Mouse (Mus musculus) granulocyte monocyte progenitor cell, adult 5-6 weeks (primary cell): Measurements from ENCODE around the gene DXBay18. TPM values are rescaled to one million over a fixed set of nuclear protein-coding genes. Genes with fewer than 3 reads are reported as not detected.
"Not testable (repeated sequence)": the region's sequence is repeated elsewhere in the genome, so short reads cannot be mapped to it uniquely, and the experiment has no call there.

Experiments used
- ATAC-seq: replicated peaks from 2 replicates; pipeline ENCODE4 v1.8.0; 2016; ENCODE audit warnings: mild to moderate bottlenecking, moderate TSS enrichment, inconsistent platforms; ENCODE audit not compliant: poor library complexity, severe bottlenecking
- total RNA-seq, 2 experiments: library from RNA; stranded (forward) in 1 of 2; stranded (reverse) in 1 of 2; fragments of 200-712, 200-1000 nt in 1 of 2; fragments of >200 nt in 1 of 2; fragmentation: Nextera tagmentation in 1 of 2; gene quantifications; 2 replicates each; pipeline ENCODE4 v1.2.3; 2014 to 2017

Gene DXBay18
- total RNA-seq (2014; fragmentation: Nextera tagmentation) = not detected in 2 replicates
- total RNA-seq (2017) = not detected in 2 replicates

GRCm38 (mm10) chrX:73149350-73149749 is at the start of gene DXBay18:
Gene DXBay18, minus strand, starts transcription at chrX:73149450.
- not testable (repeated sequence) for ATAC-seq

GRCm38 (mm10) chrX:73191934-73192333 is 42.7 kb upstream of the DXBay18 start, which contains the start of gene Xlr3b:
Gene Xlr3b, plus strand, starts transcription at chrX:73192207.
- peak; percentile 66 for ATAC-seq

DNA sequence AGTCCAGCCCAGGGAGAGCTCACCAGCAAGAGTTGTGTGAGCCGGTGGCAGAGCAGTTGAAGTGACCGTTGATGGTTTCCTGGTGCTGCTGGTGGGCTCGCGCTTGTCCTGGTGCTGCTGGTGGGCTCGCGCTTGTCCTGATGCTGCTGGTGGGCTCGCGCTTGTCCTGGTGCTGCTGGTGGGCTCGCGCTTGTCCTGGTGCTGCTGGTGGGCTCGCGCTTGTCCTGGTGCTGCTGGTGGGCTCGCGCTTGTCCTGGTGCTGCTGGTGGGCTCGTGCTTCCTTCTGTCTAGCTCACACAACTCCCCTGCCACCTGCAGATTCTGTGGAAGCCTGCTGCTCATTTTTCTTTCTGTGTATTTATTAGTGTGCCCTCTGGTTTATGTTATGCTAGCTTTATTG is 27.6 kb upstream of the DXBay18 start, which contains the start of gene Spin2d:
Spin2d (minus strand) TSS at position 101 of the 400 bp plus-strand sequence.
- ATAC-seq = not testable (repeated sequence)

GRCm38 (mm10) chrX:73148496-73148895 is 754 bp downstream of the DXBay18 start, which contains the start of gene Xlr5b:
Gene Xlr5b, plus strand, starts transcription at chrX:73148796.
- not testable (repeated sequence) for ATAC-seq

DNA sequence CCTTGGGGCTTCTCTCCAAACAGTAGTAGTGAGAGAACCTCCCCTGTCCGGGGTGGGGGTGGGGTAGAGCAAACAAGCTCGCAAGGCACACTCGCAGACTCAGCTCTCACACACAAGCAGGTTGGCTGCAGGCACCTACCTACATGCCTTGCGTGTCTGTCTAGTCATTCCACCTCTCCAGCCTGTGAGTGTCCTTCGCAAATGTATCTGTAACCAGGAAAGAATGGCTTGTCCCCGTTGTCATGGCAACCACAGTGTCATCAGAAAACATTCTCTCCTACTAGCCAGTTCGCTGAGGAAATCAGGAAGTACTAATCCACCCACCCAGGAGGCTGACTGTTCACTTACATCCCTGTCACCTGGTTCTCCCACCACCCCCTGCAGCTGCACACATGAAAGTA is 6.0 kb downstream of the DXBay18 start:
- ATAC-seq = peak; percentile 95

DNA sequence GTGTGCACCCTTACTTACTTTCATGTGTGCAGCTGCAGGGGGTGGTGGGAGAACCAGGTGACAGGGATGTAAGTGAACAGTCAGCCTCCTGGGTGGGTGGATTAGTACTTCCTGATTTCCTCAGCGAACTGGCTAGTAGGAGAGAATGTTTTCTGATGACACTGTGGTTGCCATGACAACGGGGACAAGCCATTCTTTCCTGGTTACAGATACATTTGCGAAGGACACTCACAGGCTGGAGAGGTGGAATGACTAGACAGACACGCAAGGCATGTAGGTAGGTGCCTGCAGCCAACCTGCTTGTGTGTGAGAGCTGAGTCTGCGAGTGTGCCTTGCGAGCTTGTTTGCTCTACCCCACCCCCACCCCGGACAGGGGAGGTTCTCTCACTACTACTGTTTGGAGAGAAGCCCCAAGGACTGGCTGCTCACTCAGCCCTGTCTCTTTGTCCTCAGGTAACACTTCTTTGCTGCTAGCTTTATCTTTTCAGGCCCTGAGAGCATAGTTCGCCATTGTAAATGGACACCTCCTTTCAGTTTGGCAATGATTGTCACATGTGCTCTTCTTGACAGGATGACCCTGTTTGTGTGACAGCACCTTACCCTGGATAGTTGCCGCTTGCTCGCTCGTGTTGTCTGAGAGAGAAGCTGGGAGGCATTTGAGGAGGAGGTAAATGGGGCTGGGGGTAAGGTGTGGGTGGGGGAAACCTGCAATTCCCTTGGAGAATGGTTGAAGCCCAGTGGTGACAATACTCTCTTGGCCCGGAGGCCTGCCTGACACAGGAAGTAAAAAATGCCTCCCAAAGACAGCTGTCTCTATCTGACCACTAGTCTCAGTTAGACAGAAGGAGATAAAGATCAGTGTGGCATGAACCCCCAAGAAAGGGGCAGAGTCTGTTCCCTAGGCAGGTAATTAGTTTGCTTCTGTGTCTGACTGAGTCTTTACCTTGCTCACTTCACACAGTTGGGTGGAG is 26.1 kb downstream of the DXBay18 start:
- ATAC-seq = peak; percentile 97

GRCm38 (mm10) chrX:73116747-73117146 is 32.5 kb downstream of the DXBay18 start, which contains the start of gene Gm14685:
Gene Gm14685, plus strand, starts transcription at chrX:73117047.
- ATAC-seq = not testable (repeated sequence)

- peak; percentile 25; the same call in 1 of the 2 replicates for ATAC-seq
These were observed 52.2 kb downstream of the DXBay18 start, which contains the start of gene Xlr3a for GRCm38 (mm10) chrX:73096941-73097508. Gene Xlr3a, minus strand, starts transcription at chrX:73097095.

Other genes with a start within 250 kb of the DXBay18 start
- 52.3 and 71.4 TPM in 2 replicates for gene Cetn2, start 231.0 kb downstream of the DXBay18 start, total RNA-seq (2014; fragmentation: Nextera tagmentation)
- gene Cetn2, start 231.0 kb downstream of the DXBay18 start, total RNA-seq (2017) = 93.3 and 127 TPM in 2 replicates
- gene Nsdhl, start 230.9 kb downstream of the DXBay18 start, total RNA-seq (2014; fragmentation: Nextera tagmentation) = 12.4 and 20.2 TPM in 2 replicates
- 15.2 and 17.9 TPM in 2 replicates for gene Nsdhl, start 230.9 kb downstream of the DXBay18 start, total RNA-seq (2017)
- not detected in 2 replicates for gene Zfp185, start 162.1 kb downstream of the DXBay18 start, total RNA-seq (2014; fragmentation: Nextera tagmentation)
- not detected in 2 replicates for gene Zfp185, start 162.1 kb downstream of the DXBay18 start, total RNA-seq (2017)
- not detected in 2 replicates for gene Pnma5, start 112.3 kb downstream of the DXBay18 start, total RNA-seq (2014; fragmentation: Nextera tagmentation)
- not detected in 2 replicates for gene Pnma5, start 112.3 kb downstream of the DXBay18 start, total RNA-seq (2017)
- not detected in 2 replicates for gene Pnma3, start 84.7 kb downstream of the DXBay18 start, total RNA-seq (2014; fragmentation: Nextera tagmentation)
- not detected in 2 replicates for gene Pnma3, start 84.7 kb downstream of the DXBay18 start, total RNA-seq (2017)
- gene Xlr4a, start 67.0 kb downstream of the DXBay18 start, total RNA-seq (2014; fragmentation: Nextera tagmentation) = 23.8 and 24.8 TPM in 2 replicates
- gene Xlr4a, start 67.0 kb downstream of the DXBay18 start, total RNA-seq (2017) = 10.9 and 14.2 TPM in 2 replicates
- 1.8 and 8.5 TPM in 2 replicates for gene Xlr3a, start 52.4 kb downstream of the DXBay18 start, total RNA-seq (2014; fragmentation: Nextera tagmentation)
- 4.2 and 6.0 TPM in 2 replicates for gene Xlr3a, start 52.4 kb downstream of the DXBay18 start, total RNA-seq (2017)
- gene Gm14685, start 32.4 kb downstream of the DXBay18 start, total RNA-seq (2014; fragmentation: Nextera tagmentation) = not detected in 2 replicates
- gene Gm14685, start 32.4 kb downstream of the DXBay18 start, total RNA-seq (2017) = not detected in 2 replicates
- not detected in 2 replicates for gene Xlr5b, start 654 bp downstream of the DXBay18 start, total RNA-seq (2014; fragmentation: Nextera tagmentation)
- not detected in 2 replicates for gene Xlr5b, start 654 bp downstream of the DXBay18 start, total RNA-seq (2017)
- not detected in 2 replicates for gene Spin2d, start 27.5 kb upstream of the DXBay18 start, total RNA-seq (2014; fragmentation: Nextera tagmentation)
- 1.6 TPM in 1 of 2 replicates, not detected in the other for gene Spin2d, start 27.5 kb upstream of the DXBay18 start, total RNA-seq (2017)
- 1.3 and 16.8 TPM in 2 replicates for gene Xlr3b, start 42.8 kb upstream of the DXBay18 start, total RNA-seq (2014; fragmentation: Nextera tagmentation)
- gene Xlr3b, start 42.8 kb upstream of the DXBay18 start, total RNA-seq (2017) = 7.8 and 7.9 TPM in 2 replicates
- 17.1 and 17.2 TPM in 2 replicates for gene Xlr4b, start 64.9 kb upstream of the DXBay18 start, total RNA-seq (2014; fragmentation: Nextera tagmentation)
- gene Xlr4b, start 64.9 kb upstream of the DXBay18 start, total RNA-seq (2017) = 13.2 and 15.7 TPM in 2 replicates
- 2.3 and 5.9 TPM in 2 replicates for gene F8a, start 78.8 kb upstream of the DXBay18 start, total RNA-seq (2014; fragmentation: Nextera tagmentation)
- 3.9 and 4.2 TPM in 2 replicates for gene F8a, start 78.8 kb upstream of the DXBay18 start, total RNA-seq (2017)
- gene Xlr4c, start 93.7 kb upstream of the DXBay18 start, total RNA-seq (2014; fragmentation: Nextera tagmentation) = 2.9 and 13.5 TPM in 2 replicates
- 5.9 and 8.6 TPM in 2 replicates for gene Xlr4c, start 93.7 kb upstream of the DXBay18 start, total RNA-seq (2017)
- not detected in 2 replicates for gene Xlr3c, start 115.9 kb upstream of the DXBay18 start, total RNA-seq (2014; fragmentation: Nextera tagmentation)
- not detected in 2 replicates for gene Xlr3c, start 115.9 kb upstream of the DXBay18 start, total RNA-seq (2017)
- gene Xlr5a, start 143.5 kb upstream of the DXBay18 start, total RNA-seq (2014; fragmentation: Nextera tagmentation) = not detected in 2 replicates
- gene Xlr5a, start 143.5 kb upstream of the DXBay18 start, total RNA-seq (2017) = not detected in 2 replicates
- not detected in 2 replicates for gene Xlr5c, start 143.5 kb upstream of the DXBay18 start, total RNA-seq (2014; fragmentation: Nextera tagmentation)
- gene Xlr5c, start 143.5 kb upstream of the DXBay18 start, total RNA-seq (2017) = not detected in 2 replicates
- gene Gm45015, start 187.4 kb upstream of the DXBay18 start, total RNA-seq (2014; fragmentation: Nextera tagmentation) = not detected in 2 replicates
- not detected in 2 replicates for gene Gm45015, start 187.4 kb upstream of the DXBay18 start, total RNA-seq (2017)
- 8.5 and 11.9 TPM in 2 replicates for gene Zfp275, start 193.2 kb upstream of the DXBay18 start, total RNA-seq (2014; fragmentation: Nextera tagmentation)
- 7.9 and 8.1 TPM in 2 replicates for gene Zfp275, start 193.2 kb upstream of the DXBay18 start, total RNA-seq (2017)
- not detected in 2 replicates for gene Gm18336, start 249.3 kb upstream of the DXBay18 start, total RNA-seq (2014; fragmentation: Nextera tagmentation)
- not detected in 2 replicates for gene Gm18336, start 249.3 kb upstream of the DXBay18 start, total RNA-seq (2017)